Mouse (Mus musculus) limb, embryonic 12.5 days (tissue): Measurements from ENCODE around the gene Hist2h3c2. TPM values are rescaled to one million over a fixed set of nuclear protein-coding genes. Genes with fewer than 3 reads are reported as not detected.
"Not testable (repeated sequence)": the region's sequence is repeated elsewhere in the genome, so short reads cannot be mapped to it uniquely, and the experiment has no call there.

Experiments
- ATAC-seq: fragments of 200-750 bp; cut with Nextera tagmentation; 2 replicates; pipeline ENCODE4 v1.8.0; 2017; ENCODE audit warnings: low read depth, moderate TSS enrichment; ENCODE audit not compliant: insufficient number of reproducible peaks, insufficient read depth, low FRiP score, low TSS enrichment
- H3K27ac ChIP-seq: fragments of 300-500 bp; sonication (generic); 2 replicates; pipeline ENCODE4 v1.5.1; 2016; ENCODE audit warnings: mild to moderate bottlenecking, moderate library complexity
- H3K27me3 ChIP-seq: fragments of 300-500 bp; sonication (generic); 2 replicates; pipeline ENCODE4 v1.6.1; 2016; ENCODE audit warnings: mild to moderate bottlenecking, moderate library complexity
- H3K36me3 ChIP-seq: fragments of 300-500 bp; sonication (generic); 2 replicates; pipeline ENCODE4 v1.6.1; 2016; ENCODE audit warnings: mild to moderate bottlenecking, moderate library complexity
- H3K4me1 ChIP-seq: fragments of 300-500 bp; sonication (generic); replicated peaks from 2 replicates; pipeline ENCODE4 v1.6.1; 2016
- H3K4me2 ChIP-seq: fragments of 300-500 bp; sonication (generic); 2 replicates; pipeline ENCODE4 v1.6.1; 2016; ENCODE audit warnings: mild to moderate bottlenecking, moderate library complexity
- H3K4me3 ChIP-seq: fragments of 300-500 bp; sonication (generic); replicated peaks from 2 replicates; pipeline ENCODE4 v1.5.1; 2016; ENCODE audit warnings: mild to moderate bottlenecking
- H3K9ac ChIP-seq: fragments of 300-500 bp; sonication (generic); replicated peaks from 2 replicates; pipeline ENCODE4 v1.6.1; 2016; ENCODE audit warnings: mild to moderate bottlenecking, moderate library complexity
- H3K9me3 ChIP-seq: fragments of 300-500 bp; sonication (generic); 2 replicates; pipeline ENCODE4 v1.6.1; 2016; ENCODE audit warnings: mild to moderate bottlenecking, moderate library complexity
- WGBS: fragments of 180-500 bp; shearing (Covaris S2); methylation state at CpG from one replicate; pipeline ENCODE4 v1.1.7; 2016; 5-methylcytosine and 5-hydroxymethylcytosine counted together
- polyA plus RNA-seq: library from polyadenylated mRNA; unstranded; fragments of >200 nt; fragmentation: Nextera tagmentation; extraction: Ambion mirVana; gene quantifications from 2 replicates; pipeline ENCODE4 v1.2.1, GENCODE M21; 2016

The Hist2h3c2 gene
- polyA plus RNA-seq, 1 experiment from 2014 or later: 11.9 TPM

DNA sequence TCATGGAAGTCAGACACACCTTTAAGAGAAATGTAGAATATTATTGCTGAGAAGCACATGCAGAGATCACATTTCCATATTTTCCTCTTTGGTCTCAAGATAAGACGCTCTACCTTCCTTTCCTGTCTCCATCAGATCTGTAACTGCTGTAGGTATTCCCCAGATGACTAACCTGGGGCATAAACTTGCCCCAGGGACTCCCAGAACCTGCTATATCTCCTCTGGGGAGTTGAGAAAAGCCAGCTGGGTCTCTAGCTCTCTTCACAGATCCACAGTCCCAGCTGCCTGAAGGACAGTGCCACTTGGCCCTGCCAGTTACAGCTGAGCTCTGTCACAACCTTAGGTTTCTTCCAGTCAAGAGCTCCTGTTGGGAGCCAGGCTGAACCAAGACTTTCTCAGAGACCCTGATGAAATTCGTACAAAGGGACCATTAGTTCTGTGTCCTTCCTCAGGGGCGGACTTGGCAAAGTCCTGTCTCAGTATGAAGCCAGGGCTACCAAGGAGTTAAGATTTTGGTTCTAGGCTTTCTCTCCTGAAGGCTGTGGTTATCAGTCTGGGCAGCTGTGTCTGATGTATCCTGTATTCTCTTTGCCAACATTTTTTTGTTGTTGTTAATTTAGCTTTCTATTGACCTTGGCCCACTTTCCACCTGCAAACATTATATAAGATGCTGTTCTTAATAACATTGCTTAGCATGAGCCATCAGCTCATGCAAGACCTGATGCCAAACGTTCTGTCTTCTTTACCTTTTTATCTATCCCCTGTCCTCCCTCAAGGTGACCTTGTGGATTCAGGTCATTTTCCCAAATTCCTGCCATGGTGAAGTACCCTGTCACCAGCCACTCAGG, 7.8 kb downstream of the Hist2h3c2 start:
- no peak for ATAC-seq
- WGBS: 76% methylated on average over 4 of the region's 4 CpGs

DNA sequence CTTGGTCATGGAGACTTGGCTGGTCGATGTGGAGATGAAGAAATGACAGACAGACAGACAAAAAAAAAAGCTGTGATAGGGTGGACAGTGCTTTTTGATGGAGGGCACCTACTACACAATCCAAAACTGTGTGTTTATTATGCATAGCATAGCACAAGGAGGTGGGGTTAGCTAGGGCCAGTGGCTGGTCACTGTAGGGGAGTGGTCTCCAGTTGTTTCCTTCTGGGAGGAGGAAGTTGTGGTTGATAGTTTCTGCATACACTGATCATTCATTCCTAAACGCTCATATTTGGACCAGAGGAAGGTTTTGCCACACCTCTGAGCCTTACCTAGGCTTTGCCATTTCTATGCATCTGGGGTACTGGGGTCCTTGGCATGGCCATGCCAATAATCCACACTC, 8.5 kb downstream of the Hist2h3c2 start:
- no peak overlapping the region for H3K4me3 ChIP-seq
- ATAC-seq: no peak

More for the DNA sequence above, 7.8 kb downstream of the Hist2h3c2 start:
- Histone ChIP-seq H3K27me3 (no peaks in the 10 kb centered on the region), H3K9me3 (no peaks in the 10 kb centered on the region), H3K27ac (no peak overlapping the region), H3K36me3 (no peaks in the 10 kb centered on the region), H3K4me1 (peaks cover 5% of the 10 kb centered on the region; the same call in 1 of the 2 replicates), H3K4me3 (no peak overlapping the region), H3K4me2 (no peak overlapping the region), H3K9ac (no peak overlapping the region)

DNA sequence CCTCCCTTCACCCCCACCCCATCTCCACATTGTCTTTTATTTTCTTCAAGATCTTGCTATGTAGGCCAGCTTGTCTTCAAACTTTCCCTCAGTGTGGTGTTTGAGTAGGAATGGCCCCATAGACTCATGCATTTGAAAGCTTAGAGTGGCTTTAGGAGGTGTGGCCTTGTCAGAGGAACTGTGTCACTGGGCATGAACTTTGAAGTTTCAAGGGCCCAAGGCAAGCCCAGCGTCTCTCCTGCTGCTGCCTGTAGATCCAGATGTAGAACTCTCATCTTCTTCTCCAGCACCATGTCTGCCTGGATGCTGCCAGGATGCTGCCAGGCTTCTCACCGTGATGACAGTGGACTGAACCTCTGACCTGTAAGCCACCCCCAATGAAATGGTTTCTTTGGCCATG, 10.1 kb downstream of the Hist2h3c2 start:
- Histone ChIP-seq H3K9me3 (no peaks in the 10 kb centered on the region), H3K27ac (no peak overlapping the region), H3K27me3 (no peaks in the 10 kb centered on the region), H3K4me1 (peaks cover 10% of the 10 kb centered on the region; the same call in 1 of the 2 replicates), H3K9ac (no peak overlapping the region), H3K4me3 (no peak overlapping the region), H3K4me2 (no peak overlapping the region), H3K36me3 (no peaks in the 10 kb centered on the region)
- whole genome bisulfite sequencing: 71% methylated on average over 2 of the region's 2 CpGs
- no peak for ATAC-seq

More for the DNA sequence above, 8.5 kb downstream of the Hist2h3c2 start:
- Histone ChIP-seq H3K4me1 (peaks cover 5% of the 10 kb centered on the region; the same call in 1 of the 2 replicates), H3K27me3 (no peaks in the 10 kb centered on the region), H3K9me3 (no peaks in the 10 kb centered on the region), H3K9ac (no peak overlapping the region), H3K36me3 (no peaks in the 10 kb centered on the region), H3K27ac (no peak overlapping the region), H3K4me2 (no peak overlapping the region)
- 82% methylated on average over 2 of the region's 2 CpGs for WGBS

DNA sequence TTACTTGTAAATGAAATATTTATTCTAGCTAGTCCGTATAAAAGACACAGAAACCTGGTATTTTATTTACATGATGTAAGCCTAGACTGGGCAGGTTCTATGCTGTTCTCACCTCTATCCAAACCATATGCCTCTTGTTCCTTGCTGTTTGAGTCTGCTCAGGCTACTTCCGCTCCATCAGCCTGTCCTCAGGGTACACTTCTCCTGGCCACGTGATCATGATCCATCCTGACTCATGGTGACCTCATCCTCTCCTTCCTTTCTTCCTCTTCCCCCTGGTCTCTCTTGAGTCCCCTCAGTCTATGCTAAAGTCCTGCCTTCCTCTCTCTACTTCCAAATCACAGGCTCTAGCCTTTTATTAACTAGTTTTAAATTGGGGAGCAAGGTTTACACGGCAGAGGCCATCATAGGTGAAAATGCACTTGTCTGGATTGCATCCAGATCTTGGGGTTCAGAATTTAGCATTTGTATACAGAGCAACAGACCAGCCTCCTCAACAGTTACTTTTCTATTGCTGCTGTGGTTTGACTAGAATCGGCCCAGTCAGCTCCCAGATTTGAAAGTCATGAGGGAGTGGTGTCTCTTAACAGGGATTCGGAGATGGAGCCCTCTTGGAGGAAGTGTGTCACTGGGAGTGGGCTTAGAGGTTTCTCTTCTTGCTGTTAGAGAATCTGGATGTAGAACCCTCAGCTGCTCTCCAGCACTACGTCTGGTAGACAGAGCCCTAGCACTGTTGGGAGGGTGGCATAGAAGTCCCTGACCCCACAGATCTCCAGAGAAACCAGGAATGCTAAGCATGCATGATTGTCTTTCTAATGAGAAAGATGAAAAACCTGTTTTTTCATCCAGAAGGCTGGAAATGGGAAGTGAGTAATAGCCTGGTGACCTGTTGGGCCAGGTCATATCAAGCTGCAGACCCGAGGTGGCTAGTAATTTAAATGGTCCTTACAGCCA, 12.0 kb downstream of the Hist2h3c2 start:
- Histone ChIP-seq H3K36me3 (no peaks in the 10 kb centered on the region), H3K4me3 (no peak overlapping the region), H3K9me3 (no peaks in the 10 kb centered on the region), H3K4me1 (peaks cover 27% of the 10 kb centered on the region), H3K27ac (no peak overlapping the region), H3K27me3 (no peaks in the 10 kb centered on the region), H3K4me2 (no peak overlapping the region), H3K9ac (no peak overlapping the region)
- no peak for ATAC-seq
- 67% methylated on average over 8 of the region's 8 CpGs for WGBS

DNA sequence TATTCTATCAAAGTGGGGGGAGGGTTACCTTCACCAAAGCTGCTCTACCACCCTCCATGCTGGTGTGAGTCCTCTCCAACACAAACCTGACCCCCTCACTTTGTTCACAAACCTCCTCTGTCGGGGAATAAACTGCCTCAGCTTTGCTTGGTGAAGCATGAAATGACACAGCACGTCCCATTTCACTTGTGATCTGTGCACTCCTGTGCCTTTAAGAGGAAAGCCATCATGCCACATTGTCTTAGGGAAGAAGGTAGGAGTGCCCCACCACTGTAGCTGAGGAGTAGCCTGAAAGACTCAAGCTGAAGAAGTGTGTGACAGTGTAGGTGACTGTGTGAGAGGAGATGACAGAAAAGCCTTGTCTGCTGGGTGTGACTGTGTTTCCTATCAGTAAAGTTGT, 13.5 kb downstream of the Hist2h3c2 start:
- no peaks in the 10 kb centered on the region for H3K27me3 ChIP-seq
- WGBS: 54% methylated on average over 2 of the region's 2 CpGs
- peaks cover 34% of the 10 kb centered on the region for H3K4me1 ChIP-seq
- H3K4me3 ChIP-seq: no peak overlapping the region
- H3K36me3 ChIP-seq: no peaks in the 10 kb centered on the region
- no peak overlapping the region for H3K9ac ChIP-seq
- H3K9me3 ChIP-seq: no peaks in the 10 kb centered on the region
- no peak overlapping the region for H3K27ac ChIP-seq
- no peak for ATAC-seq
- no peak overlapping the region for H3K4me2 ChIP-seq

DNA sequence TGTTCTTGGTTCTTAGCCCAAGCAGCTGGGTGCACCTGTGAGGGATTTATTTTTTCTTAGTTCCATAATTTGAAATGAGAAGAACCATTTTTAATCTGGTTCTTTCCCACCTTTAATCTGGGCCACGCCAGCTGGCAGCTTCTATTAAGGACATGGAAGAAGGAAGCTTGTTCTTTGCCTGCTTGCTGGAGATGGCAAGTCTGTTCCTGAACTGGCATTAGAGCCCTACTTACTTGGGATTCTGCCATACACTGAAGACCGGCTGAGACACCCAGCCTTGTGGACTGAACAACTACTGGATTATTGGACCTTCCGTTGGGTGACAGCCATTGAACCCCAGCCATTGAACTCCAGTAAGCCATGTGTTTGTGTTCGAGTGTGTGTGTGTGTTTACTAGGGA, 16.2 kb downstream of the Hist2h3c2 start:
- Histone ChIP-seq H3K9ac (no peak overlapping the region), H3K27ac (no peak overlapping the region), H3K4me1 (peaks cover 41% of the 10 kb centered on the region), H3K36me3 (no peaks in the 10 kb centered on the region), H3K4me2 (peak overlapping the region; percentile 80), H3K27me3 (no peaks in the 10 kb centered on the region), H3K9me3 (no peaks in the 10 kb centered on the region), H3K4me3 (no peak overlapping the region)
- 92% methylated on average over 4 of the region's 4 CpGs for WGBS
- ATAC-seq: no peak

DNA sequence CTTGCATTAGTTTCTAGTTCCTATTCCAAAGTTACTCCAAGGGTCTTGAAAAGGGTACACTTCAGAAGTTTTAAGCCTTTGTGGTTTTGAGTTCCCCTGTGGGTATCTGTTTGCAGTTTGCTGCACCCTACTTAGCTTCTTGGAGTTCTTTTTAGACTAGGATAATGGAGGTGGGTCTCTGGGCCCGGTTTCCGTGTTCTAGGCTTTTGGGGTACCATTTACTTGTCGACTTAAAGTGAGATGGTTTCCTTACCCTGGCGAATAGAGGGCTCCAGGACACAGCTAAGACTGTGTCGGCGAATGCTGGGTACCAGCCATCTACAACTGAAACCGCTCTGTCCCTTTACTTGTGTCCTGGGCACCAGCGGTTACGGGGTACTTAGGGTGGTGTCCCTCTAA, 17.3 kb downstream of the Hist2h3c2 start:
- H3K4me1 ChIP-seq: peaks cover 37% of the 10 kb centered on the region
- 21% methylated on average over 9 of the region's 9 CpGs for WGBS

DNA sequence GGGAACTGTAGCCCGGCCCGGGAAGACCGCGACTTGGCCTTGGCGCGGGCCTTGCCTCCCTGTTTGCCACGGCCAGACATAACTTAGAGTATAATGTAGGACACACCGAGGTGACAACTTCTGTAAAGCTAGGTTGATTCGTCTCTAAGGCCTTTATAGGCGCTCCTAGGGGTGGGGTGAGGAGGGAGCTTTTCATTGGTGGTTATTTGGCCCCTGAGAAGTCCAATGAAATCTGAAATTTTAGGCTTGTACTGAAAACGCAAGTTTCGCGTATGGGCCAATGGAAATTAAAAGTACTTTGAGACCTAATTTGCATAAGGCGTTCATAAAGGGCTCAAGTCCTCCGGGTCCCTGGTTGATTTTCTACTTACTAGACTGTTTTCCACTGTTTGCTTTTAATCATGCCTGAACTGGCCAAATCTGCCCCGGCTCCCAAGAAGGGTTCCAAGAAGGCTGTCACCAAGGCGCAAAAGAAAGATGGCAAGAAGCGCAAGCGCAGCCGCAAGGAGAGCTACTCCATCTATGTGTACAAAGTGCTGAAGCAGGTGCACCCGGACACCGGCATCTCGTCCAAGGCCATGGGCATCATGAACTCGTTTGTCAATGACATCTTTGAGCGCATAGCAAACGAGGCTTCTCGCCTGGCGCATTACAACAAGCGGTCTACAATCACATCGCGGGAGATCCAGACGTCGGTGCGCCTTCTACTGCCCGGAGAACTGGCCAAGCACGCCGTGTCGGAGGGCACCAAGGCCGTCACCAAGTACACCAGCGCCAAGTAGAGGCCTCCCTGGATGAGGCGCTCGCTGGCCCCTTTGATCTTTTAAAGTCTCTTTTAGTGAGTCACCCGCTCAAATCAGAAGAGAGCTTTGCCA, 17.9 kb downstream of the Hist2h3c2 start, which contains the start of the genes Hist2h2ac and Hist2h2be:
Gene Hist2h2ac (minus strand): TSS at position 116 of the 875 bp plus-strand sequence.
Gene Hist2h2be (plus strand): TSS at position 355 of the 875 bp plus-strand sequence.
- Histone ChIP-seq H3K27ac (peak within 1 kb of the TSS; percentile 99), H3K36me3 (no peaks in the 10 kb centered on the region), H3K27me3 (no peaks in the 10 kb centered on the region), H3K4me1 (peaks cover 36% of the 10 kb centered on the region), H3K9me3 (no peaks in the 10 kb centered on the region), H3K4me2 (peak within 1 kb of the TSS; percentile 80), H3K9ac (peak within 1 kb of the TSS; percentile 87), H3K4me3 (peak within 1 kb of the TSS; percentile 59)
- WGBS: under 1% methylated on average over 43 of the region's 43 CpGs
- peak; percentile 89 for ATAC-seq

More for the DNA sequence above, 17.3 kb downstream of the Hist2h3c2 start:
- ATAC-seq: no peak
- Histone ChIP-seq H3K27ac (peak overlapping the region; percentile 99), H3K9me3 (no peaks in the 10 kb centered on the region), H3K4me3 (peak overlapping the region; percentile 59), H3K9ac (peak overlapping the region; percentile 69), H3K36me3 (no peaks in the 10 kb centered on the region), H3K27me3 (no peaks in the 10 kb centered on the region), H3K4me2 (peak overlapping the region; percentile 80)

DNA sequence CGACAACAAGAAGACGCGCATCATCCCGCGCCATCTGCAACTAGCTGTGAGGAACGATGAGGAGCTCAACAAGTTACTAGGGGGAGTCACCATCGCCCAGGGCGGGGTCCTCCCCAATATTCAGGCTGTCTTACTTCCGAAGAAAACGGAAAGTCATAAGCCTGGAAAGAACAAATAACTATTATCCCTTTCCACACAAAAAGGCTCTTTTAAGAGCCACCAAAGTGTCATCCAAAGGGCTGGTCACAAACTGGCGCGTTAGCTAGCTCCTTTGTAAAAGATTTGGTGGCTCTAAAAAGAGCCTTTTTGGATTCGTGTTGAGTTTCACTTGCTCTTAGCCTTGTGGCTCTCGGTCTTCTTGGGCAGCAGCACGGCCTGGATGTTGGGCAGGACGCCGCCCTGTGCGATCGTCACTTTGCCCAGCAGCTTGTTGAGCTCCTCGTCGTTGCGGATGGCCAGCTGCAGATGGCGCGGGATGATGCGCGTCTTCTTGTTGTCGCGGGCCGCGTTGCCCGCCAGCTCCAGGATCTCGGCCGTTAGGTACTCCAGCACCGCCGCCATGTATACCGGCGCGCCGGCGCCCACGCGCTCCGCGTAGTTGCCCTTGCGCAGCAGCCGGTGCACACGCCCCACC, 18.7 kb downstream of the Hist2h3c2 start:
- 0% methylated on average over 31 of the region's 47 CpGs for WGBS
- H3K36me3 ChIP-seq, ATAC-seq, H3K9me3 ChIP-seq, H3K27me3 ChIP-seq: not testable (repeated sequence)
- peaks cover 36% of the 10 kb centered on the region for H3K4me1 ChIP-seq
- peak overlapping the region; percentile 87 for H3K9ac ChIP-seq
- H3K27ac ChIP-seq: peak overlapping the region; percentile 99
- H3K4me3 ChIP-seq: peak overlapping the region; percentile 59
- H3K4me2 ChIP-seq: peak overlapping the region; percentile 80

DNA sequence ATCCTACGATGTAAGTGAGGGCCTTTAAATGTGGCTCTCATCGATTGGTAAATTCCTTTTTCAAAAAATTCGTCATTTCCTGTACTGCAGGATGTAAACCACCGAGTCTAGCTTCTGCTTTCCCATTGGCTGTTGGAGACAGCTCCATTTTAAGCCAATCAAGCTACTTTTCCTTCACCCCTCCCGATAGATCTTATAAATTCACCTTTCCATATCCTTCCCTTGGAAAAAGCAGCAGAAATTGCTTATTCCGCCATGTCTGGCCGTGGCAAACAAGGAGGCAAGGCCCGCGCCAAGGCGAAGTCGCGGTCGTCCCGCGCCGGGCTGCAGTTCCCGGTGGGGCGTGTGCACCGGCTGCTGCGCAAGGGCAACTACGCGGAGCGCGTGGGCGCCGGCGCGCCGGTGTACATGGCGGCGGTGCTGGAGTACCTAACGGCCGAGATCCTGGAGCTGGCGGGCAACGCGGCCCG, 19.2 kb downstream of the Hist2h3c2 start, which contains the start of the genes Bola1 and Hist2h2ab:
Gene Bola1 (minus strand): TSS at position 49 of the 470 bp plus-strand sequence.
Gene Hist2h2ab (plus strand): TSS at position 205 of the 470 bp plus-strand sequence.
- Histone ChIP-seq H3K9me3 (no peaks in the 10 kb centered on the region), H3K4me1 (peaks cover 36% of the 10 kb centered on the region), H3K4me2 (peak within 1 kb of the TSS; percentile 80), H3K9ac (peak within 1 kb of the TSS; percentile 87), H3K36me3 (no peaks in the 10 kb centered on the region), H3K27me3 (no peaks in the 10 kb centered on the region), H3K4me3 (peak within 1 kb of the TSS; percentile 59), H3K27ac (peak within 1 kb of the TSS; percentile 99)
- peak; percentile 87 for ATAC-seq
- under 1% methylated on average over 37 of the region's 37 CpGs for WGBS
